Mouse (Mus musculus): ENCODE results near the gene Ank3. TPM values are rescaled to one million over a fixed set of nuclear protein-coding genes. Genes with fewer than 3 reads are reported as not detected.

The Ank3 gene
- polyA plus RNA-seq, 1 experiment from 2014 or later: 13.4 TPM

DNA sequence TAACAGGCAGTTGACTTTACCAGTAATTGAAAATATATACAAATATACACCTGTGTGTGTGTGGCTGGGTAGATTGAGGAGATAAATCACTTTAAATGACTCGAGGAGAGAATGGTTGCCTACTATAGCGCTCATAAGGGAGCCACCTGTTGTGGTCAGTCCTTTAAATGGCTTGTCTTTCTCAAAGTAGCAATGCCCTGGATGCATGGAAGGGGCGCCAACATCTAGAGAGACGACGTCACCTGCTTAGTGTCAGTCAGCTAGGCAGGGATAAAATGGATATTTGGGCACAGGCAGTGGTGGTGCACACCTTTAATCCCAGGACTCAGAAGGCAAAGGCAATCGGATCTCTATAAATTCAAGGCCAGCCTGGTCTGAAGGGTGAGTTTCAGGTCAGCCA is 29.3 kb upstream of the Ank3 start:
- H3K36me3 ChIP-seq (ENCODE audit: control insufficient read depth, insufficient read depth, low read length): no peaks in the 10 kb centered on the region
- H3K27ac ChIP-seq (ENCODE audit: low read depth, low read length): no peak overlapping the region
- no peaks in the 10 kb centered on the region for H3K4me1 ChIP-seq (replicated peaks; ENCODE audit: control insufficient read depth, insufficient read depth, low read length)
- H3K9ac ChIP-seq (ENCODE audit: low read depth, low read length): no peak overlapping the region
- no peaks in the 10 kb centered on the region for H3K9me3 ChIP-seq (ENCODE audit: control insufficient read depth, low read length)
- 71% methylated on average over 6 of the region's 6 CpGs for WGBS
- H3K4me3 ChIP-seq (ENCODE audit: low read depth, low read length): no peak overlapping the region
- H3K27me3 ChIP-seq (replicated peaks; ENCODE audit: control insufficient read depth, insufficient read depth, low read length): no peaks in the 10 kb centered on the region
- DNase-seq (ENCODE audit: low spot score) (no peak), ATAC-seq (replicated peaks; ENCODE audit: low FRiP score) (no peak)
- H3K4me2 ChIP-seq: no peak overlapping the region

DNA sequence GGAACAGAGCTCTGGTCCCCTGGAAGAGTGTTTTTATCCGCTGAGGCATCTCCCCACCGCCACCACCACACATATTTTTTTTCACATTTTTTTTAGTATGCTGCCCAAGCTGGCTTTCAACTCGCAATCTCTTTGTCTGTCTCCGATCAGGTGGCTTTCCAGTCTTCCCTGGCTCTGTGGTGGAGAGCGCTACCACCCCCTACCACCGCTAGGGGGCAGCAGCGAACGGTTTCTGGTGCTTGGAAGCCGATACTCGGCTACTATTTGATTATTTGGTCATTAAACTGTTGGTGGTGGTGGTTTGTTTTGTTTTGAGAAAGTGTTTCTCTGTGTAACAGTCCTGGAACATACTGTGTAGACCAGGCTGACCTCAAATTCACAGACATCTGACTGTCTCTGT is 27.1 kb upstream of the Ank3 start:
- ATAC-seq (replicated peaks; ENCODE audit: low FRiP score) (no peak), DNase-seq (ENCODE audit: low spot score) (peak; percentile 46)
- Histone ChIP-seq H3K9ac (ENCODE audit: low read depth, low read length) (no peak overlapping the region), H3K36me3 (ENCODE audit: control insufficient read depth, insufficient read depth, low read length) (no peaks in the 10 kb centered on the region), H3K4me2 (no peak overlapping the region), H3K27ac (ENCODE audit: low read depth, low read length) (no peak overlapping the region), H3K27me3 (replicated peaks; ENCODE audit: control insufficient read depth, insufficient read depth, low read length) (no peaks in the 10 kb centered on the region), H3K9me3 (ENCODE audit: control insufficient read depth, low read length) (no peaks in the 10 kb centered on the region), H3K4me1 (replicated peaks; ENCODE audit: control insufficient read depth, insufficient read depth, low read length) (no peaks in the 10 kb centered on the region), H3K4me3 (ENCODE audit: low read depth, low read length) (no peak overlapping the region)
- 14% methylated on average over 10 of the region's 10 CpGs for WGBS

DNA sequence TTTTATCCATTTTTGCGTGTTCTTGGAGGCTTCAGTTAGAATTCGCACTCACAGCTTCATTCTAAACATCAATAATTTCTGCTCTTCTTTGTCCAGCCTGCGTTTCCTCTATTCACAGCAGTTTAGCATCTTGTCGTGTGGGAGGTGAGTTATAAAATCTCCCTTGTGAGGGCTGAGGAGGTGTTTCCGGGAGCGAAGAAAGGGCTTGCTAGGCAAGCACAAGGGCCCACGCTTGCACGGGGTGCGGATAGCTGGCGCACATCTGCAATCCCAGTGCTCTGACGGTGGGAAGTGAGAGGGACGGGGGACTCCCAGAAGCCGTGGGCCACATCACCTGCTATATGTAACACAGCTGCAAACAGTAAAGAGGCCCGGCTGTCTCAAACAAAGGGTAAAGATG is 26.5 kb upstream of the Ank3 start:
- H3K27ac ChIP-seq (ENCODE audit: low read depth, low read length): no peak overlapping the region
- H3K4me1 ChIP-seq (replicated peaks; ENCODE audit: control insufficient read depth, insufficient read depth, low read length): no peaks in the 10 kb centered on the region
- 85% methylated on average over 14 of the region's 14 CpGs for WGBS
- H3K4me2 ChIP-seq: no peak overlapping the region
- H3K36me3 ChIP-seq (ENCODE audit: control insufficient read depth, insufficient read depth, low read length): no peaks in the 10 kb centered on the region
- ATAC-seq (replicated peaks; ENCODE audit: low FRiP score) (no peak), DNase-seq (ENCODE audit: low spot score) (no peak)
- H3K27me3 ChIP-seq (replicated peaks; ENCODE audit: control insufficient read depth, insufficient read depth, low read length): no peaks in the 10 kb centered on the region
- H3K4me3 ChIP-seq (ENCODE audit: low read depth, low read length): no peak overlapping the region
- H3K9me3 ChIP-seq (ENCODE audit: control insufficient read depth, low read length): no peaks in the 10 kb centered on the region
- no peak overlapping the region for H3K9ac ChIP-seq (ENCODE audit: low read depth, low read length)

DNA sequence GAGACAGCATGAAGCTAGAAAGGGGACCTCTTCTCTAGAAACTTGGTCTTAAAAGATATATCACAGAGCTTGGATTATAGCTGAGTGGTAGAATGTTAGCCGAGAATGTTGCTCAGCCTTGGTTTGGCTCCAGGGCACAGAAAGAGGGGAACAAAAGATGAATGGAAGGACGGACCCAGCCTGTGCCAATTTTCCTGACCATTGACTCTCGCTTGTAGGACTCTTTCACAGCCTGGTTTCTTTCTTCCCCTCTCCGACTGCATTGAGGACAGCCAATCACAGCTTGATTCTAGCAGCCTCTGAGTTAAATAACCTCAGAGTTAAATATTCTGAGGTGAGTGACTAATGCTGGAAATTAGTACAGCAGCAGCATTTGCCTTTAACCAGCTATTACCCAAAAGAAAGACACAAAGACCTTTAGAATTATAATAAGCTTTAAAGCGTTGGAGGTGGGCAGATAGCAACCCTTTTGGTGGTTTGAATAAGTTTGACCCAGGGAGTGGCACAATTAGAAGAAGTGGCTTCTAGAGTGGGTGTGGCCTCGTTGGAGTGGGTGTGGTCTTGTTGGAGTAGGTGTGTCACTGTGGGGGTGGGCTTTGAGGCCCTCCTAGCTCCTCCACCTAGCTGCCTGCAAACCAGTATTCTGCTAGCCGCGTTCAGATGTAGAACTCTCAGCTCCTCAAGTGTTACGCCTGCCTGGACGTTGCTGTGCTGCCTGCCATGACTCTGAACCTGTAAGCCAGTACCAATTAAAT is 24.6 kb upstream of the Ank3 start:
- Histone ChIP-seq H3K4me1 (replicated peaks; ENCODE audit: control insufficient read depth, insufficient read depth, low read length) (no peaks in the 10 kb centered on the region), H3K36me3 (ENCODE audit: control insufficient read depth, insufficient read depth, low read length) (no peaks in the 10 kb centered on the region), H3K4me3 (ENCODE audit: low read depth, low read length) (no peak overlapping the region), H3K4me2 (no peak overlapping the region), H3K27ac (ENCODE audit: low read depth, low read length) (no peak overlapping the region), H3K9ac (ENCODE audit: low read depth, low read length) (no peak overlapping the region), H3K9me3 (ENCODE audit: control insufficient read depth, low read length) (no peaks in the 10 kb centered on the region), H3K27me3 (replicated peaks; ENCODE audit: control insufficient read depth, insufficient read depth, low read length) (no peaks in the 10 kb centered on the region)
- WGBS: 69% methylated on average over 10 of the region's 10 CpGs
- DNase-seq (ENCODE audit: low spot score): no peak
- no peak for ATAC-seq (replicated peaks; ENCODE audit: low FRiP score)

DNA sequence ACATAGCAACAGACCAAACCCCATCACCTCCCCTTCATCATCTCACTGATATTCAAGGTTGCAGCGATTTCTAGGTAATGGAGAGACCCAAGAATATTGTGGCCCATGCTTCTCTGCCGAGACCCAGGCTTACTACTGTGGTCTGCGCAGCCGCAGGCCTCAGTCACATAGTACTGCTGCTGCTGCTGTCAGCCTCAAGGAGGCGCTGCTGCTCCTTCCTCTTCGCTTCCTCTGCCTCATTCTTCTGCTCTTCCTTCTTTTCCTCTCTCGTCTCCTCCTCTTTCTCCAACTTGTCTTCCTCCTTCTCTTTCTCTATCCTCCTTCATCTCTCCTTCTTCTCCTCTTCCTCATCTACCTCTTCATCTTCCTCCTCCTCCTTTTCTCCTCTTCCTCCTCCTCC is 23.4 kb upstream of the Ank3 start:
- no peak overlapping the region for H3K4me3 ChIP-seq (ENCODE audit: low read depth, low read length)
- 47% methylated on average over 7 of the region's 7 CpGs for WGBS
- no peak overlapping the region for H3K27ac ChIP-seq (ENCODE audit: low read depth, low read length)
- no peak overlapping the region for H3K4me2 ChIP-seq
- H3K9me3 ChIP-seq (ENCODE audit: control insufficient read depth, low read length): no peaks in the 10 kb centered on the region
- no peaks in the 10 kb centered on the region for H3K36me3 ChIP-seq (ENCODE audit: control insufficient read depth, insufficient read depth, low read length)
- ATAC-seq (replicated peaks; ENCODE audit: low FRiP score) (no peak), DNase-seq (ENCODE audit: low spot score) (no peak)
- H3K9ac ChIP-seq (ENCODE audit: low read depth, low read length): no peak overlapping the region
- H3K4me1 ChIP-seq (replicated peaks; ENCODE audit: control insufficient read depth, insufficient read depth, low read length): no peaks in the 10 kb centered on the region
- no peaks in the 10 kb centered on the region for H3K27me3 ChIP-seq (replicated peaks; ENCODE audit: control insufficient read depth, insufficient read depth, low read length)

DNA sequence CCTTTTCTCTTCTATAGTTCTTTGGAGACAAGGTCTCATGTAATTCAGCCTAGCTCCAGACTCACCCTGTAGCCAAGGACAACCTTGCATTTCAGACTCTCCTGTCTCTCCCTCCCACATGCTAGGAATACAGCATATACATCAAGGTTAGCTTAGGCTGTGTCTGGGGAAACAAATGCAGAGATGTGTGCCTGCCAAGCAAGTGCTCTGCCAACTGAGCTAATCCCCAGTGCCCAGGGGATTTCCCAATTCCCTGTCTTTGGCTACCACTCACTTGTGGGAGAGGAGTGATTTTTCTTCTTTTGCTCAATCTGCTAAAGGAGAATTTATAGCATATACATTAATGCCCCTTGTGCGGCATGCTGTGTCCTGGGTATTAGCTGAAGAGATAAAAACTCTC is 15.4 kb upstream of the Ank3 start:
- no peak for ATAC-seq (replicated peaks; ENCODE audit: low FRiP score)
- Histone ChIP-seq H3K4me2 (no peak overlapping the region), H3K9ac (ENCODE audit: low read depth, low read length) (no peak overlapping the region), H3K9me3 (ENCODE audit: control insufficient read depth, low read length) (no peaks in the 10 kb centered on the region), H3K4me3 (ENCODE audit: low read depth, low read length) (no peak overlapping the region), H3K27me3 (replicated peaks; ENCODE audit: control insufficient read depth, insufficient read depth, low read length) (no peaks in the 10 kb centered on the region), H3K4me1 (replicated peaks; ENCODE audit: control insufficient read depth, insufficient read depth, low read length) (no peaks in the 10 kb centered on the region), H3K27ac (ENCODE audit: low read depth, low read length) (no peak overlapping the region), H3K36me3 (ENCODE audit: control insufficient read depth, insufficient read depth, low read length) (no peaks in the 10 kb centered on the region)
- DNase-seq (ENCODE audit: low spot score): no peak
- WGBS: 79% methylated on average over 1 of the region's 1 CpGs

DNA sequence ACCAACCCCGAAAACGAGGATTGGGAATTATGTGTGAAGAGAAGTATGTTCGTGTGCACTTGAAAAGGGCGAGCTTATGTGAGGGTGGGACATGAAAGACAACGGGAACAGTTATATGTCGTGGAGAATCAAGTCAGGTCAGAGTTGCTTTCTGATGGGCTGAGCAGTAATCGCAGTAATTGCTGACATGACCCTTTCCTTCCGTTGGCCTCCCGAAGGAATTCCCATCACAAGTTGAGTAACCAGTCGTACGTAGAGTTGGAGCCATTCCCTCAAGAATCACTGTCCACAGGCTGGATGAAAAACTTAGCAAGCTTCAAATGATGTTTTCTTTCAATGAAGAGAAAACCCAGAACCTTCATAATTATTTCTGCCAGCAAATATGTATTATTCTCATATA is 13.9 kb upstream of the Ank3 start:
- Histone ChIP-seq H3K36me3 (ENCODE audit: control insufficient read depth, insufficient read depth, low read length) (no peaks in the 10 kb centered on the region), H3K27ac (ENCODE audit: low read depth, low read length) (no peak overlapping the region), H3K4me2 (no peak overlapping the region), H3K27me3 (replicated peaks; ENCODE audit: control insufficient read depth, insufficient read depth, low read length) (no peaks in the 10 kb centered on the region), H3K9me3 (ENCODE audit: control insufficient read depth, low read length) (no peaks in the 10 kb centered on the region), H3K4me1 (replicated peaks; ENCODE audit: control insufficient read depth, insufficient read depth, low read length) (no peaks in the 10 kb centered on the region), H3K4me3 (ENCODE audit: low read depth, low read length) (no peak overlapping the region), H3K9ac (ENCODE audit: low read depth, low read length) (no peak overlapping the region)
- ATAC-seq (replicated peaks; ENCODE audit: low FRiP score): no peak
- DNase-seq (ENCODE audit: low spot score): no peak
- WGBS: 75% methylated on average over 11 of the region's 11 CpGs

DNA sequence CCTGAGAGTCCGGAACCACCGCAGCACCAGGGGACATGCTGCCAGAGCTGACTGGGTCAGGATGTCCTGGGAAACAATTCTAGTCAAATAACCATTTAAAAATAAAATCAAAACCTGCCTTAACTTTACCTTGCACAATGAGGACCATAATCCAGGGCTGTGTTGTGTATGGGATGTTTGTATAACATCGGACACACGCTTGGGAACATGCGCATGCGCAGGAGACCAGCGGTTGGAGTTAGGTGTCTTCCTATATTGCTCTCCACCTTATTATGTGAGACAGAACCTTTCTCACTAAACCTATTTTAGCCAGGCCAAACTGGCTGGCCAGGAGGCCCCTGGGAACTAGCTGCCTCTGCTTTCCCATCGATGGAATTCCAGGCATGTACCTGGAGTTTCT is 13.4 kb upstream of the Ank3 start:
- H3K27ac ChIP-seq (ENCODE audit: low read depth, low read length): no peak overlapping the region
- no peaks in the 10 kb centered on the region for H3K27me3 ChIP-seq (replicated peaks; ENCODE audit: control insufficient read depth, insufficient read depth, low read length)
- DNase-seq (ENCODE audit: low spot score) (no peak), ATAC-seq (replicated peaks; ENCODE audit: low FRiP score) (no peak)
- 86% methylated on average over 8 of the region's 8 CpGs for WGBS
- no peak overlapping the region for H3K9ac ChIP-seq (ENCODE audit: low read depth, low read length)
- no peak overlapping the region for H3K4me2 ChIP-seq
- H3K36me3 ChIP-seq (ENCODE audit: control insufficient read depth, insufficient read depth, low read length): no peaks in the 10 kb centered on the region
- H3K9me3 ChIP-seq (ENCODE audit: control insufficient read depth, low read length): no peaks in the 10 kb centered on the region
- H3K4me3 ChIP-seq (ENCODE audit: low read depth, low read length): no peak overlapping the region
- no peaks in the 10 kb centered on the region for H3K4me1 ChIP-seq (replicated peaks; ENCODE audit: control insufficient read depth, insufficient read depth, low read length)

DNA sequence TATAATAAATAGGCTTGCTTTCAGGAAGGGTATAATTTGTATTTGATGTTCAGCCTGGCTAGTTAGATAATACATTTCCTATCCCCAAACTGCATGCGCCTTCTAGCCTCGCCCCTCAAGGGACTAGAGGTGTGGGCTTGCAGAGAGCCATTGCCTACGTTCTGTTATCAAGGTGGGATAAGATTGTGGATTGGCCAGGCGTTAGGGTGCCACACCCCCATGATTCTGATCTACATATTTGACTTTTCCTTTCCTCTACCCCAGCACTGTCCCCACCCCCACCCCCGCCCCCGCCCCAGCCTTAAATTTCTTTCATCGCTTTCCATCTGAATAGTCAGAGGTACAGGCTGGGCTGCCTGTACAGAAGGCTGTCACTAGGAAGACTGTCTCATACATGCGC is 11.8 kb upstream of the Ank3 start:
- H3K36me3 ChIP-seq (ENCODE audit: control insufficient read depth, insufficient read depth, low read length): no peaks in the 10 kb centered on the region
- no peak for DNase-seq (ENCODE audit: low spot score)
- no peaks in the 10 kb centered on the region for H3K27me3 ChIP-seq (replicated peaks; ENCODE audit: control insufficient read depth, insufficient read depth, low read length)
- no peak overlapping the region for H3K9ac ChIP-seq (ENCODE audit: low read depth, low read length)
- H3K4me2 ChIP-seq: no peak overlapping the region
- no peak overlapping the region for H3K4me3 ChIP-seq (ENCODE audit: low read depth, low read length)
- H3K27ac ChIP-seq (ENCODE audit: low read depth, low read length): no peak overlapping the region
- H3K9me3 ChIP-seq (ENCODE audit: control insufficient read depth, low read length): no peaks in the 10 kb centered on the region
- no peaks in the 10 kb centered on the region for H3K4me1 ChIP-seq (replicated peaks; ENCODE audit: control insufficient read depth, insufficient read depth, low read length)
- ATAC-seq (replicated peaks; ENCODE audit: low FRiP score): no peak
- 62% methylated on average over 8 of the region's 8 CpGs for WGBS

Data from liver, embryonic 11.5 days (tissue).